Mouse (Mus musculus) right cerebral cortex, postnatal 14 days (tissue): ENCODE measurements around the gene Olfr609.
"Not testable (repeated sequence)": the region's sequence is repeated elsewhere in the genome, so short reads cannot be mapped to it uniquely, and the experiment has no call there.

Experiments used
- DNase-seq: peaks from one replicate; pipeline ENCODE4 v3.0.0; 2022

Gene Olfr609

DNA sequence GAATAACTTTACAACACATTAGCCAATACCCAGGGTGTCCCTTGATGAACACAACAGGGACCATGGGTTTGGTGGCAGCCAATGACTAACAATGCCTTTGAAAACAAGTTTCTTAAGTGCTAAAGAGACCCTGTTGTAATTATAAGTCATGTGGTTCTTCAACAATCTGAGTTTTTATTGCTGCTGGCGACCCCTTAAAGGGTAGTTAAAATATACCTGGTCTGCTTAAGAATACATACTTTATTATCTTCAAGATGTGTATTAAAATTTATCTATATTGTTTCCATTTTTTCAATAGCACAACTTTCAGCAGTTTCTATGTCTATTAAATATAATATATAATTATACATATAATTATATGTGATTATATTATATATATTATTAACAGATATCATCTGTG is at the start of gene Olfr609:
Gene Olfr609 (minus strand): TSS at position 101 of the 400 bp plus-strand sequence.
- no peak for DNase-seq

DNA sequence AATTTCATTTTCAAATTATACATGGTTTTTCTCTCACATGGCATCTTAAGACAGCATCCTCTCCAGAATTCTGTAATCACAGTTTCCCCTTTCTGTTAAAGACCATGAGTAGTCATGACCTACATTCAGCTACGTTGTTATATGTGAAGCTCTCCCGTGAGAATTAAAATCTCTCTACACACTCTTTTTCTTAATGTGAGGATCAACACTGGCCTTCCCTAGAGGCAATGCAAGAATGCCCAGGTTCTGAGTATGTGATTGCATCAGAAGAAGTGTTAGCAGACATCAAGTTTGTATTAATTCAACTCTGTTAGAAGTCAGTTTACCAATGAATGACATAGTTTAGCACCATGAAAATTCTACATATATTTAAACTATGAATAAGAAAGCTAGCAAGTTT is 44.8 kb upstream of the Olfr609 start, which contains the start of gene Olfr612:
Gene Olfr612 (minus strand): TSS at position 101 of the 400 bp plus-strand sequence.
- not testable (repeated sequence) for DNase-seq

DNA sequence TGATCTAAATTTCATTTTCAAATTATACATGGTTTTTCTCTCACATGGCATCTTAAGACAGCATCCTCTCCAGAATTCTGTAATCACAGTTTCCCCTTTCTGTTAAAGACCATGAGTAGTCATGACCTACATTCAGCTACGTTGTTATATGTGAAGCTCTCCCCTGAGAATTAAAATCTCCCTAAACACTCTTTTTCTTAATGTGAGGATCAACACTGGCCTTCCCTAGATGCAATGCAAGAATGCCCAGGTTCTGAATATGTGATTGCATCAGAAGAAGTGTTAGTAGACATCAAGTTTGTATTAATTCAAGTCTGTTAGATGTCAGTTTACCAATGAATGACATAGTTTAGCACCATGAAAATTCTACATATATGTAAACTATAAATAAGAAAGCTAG is 22.9 kb upstream of the Olfr609 start, which contains the start of gene Olfr611:
Gene Olfr611 (minus strand): TSS at position 101 of the 400 bp plus-strand sequence.
- DNase-seq, result not testable (repeated sequence)

DNA sequence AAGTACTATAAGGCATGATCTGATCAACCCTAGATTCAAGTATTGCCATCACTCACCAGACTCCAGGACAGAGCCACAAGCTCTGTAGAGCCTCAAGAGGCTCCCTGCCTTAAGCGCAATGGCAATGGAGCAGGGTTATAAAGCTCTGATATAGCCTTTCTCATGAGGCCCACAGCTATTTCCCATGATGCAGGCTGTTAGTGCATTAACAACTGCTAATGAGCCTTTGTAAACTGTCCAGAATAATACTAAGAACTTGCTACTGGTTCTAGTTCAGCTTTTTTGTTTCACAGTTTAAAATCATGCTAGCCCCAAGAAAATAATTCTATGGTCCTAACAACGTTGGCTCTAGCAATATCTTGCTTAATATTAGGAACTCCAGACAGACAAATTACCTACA is 14.2 kb upstream of the Olfr609 start, which contains the start of gene Olfr610:
Gene Olfr610 (minus strand): TSS at position 101 of the 400 bp plus-strand sequence.
- DNase-seq, result no peak

DNA sequence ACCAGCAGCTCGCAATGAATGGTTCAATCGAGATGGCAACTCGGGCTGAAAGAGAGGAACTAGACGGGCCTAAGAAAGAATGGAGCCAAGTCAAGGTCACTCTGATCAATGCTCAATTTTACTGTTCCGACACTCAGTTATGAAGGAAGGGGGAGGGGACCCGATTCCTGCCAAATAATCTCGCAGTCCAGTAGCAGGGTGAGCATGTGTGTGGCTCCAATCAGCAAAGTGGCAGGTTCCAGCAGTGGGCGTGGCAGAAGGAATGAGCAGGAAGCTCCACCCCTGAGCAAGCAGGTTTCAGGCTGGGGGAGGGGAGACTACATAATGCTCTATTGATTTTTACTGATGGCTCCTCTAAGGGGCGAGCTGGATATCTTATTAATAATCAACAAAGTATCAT is 20.8 kb downstream of the Olfr609 start:
- not testable (repeated sequence) for DNase-seq

DNA sequence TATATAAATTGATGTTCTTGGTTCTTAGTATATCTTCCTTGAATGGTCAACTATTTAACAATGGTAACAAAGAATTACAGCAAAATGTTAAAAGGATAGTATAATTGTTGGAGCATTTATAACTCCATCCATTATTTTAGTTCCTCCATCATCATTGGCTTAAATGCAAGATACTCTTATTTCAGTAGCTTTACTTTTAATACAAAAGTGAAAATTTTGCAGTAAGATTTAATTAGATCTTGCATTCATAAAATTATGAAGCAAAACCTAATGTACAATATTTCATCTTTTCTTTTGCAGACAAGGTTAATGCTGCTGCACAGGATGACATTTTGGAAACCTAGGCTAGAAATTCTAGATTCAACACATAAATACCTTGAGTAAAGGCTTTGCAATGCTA is 28.3 kb downstream of the Olfr609 start, which contains the start of gene Olfr608:
Gene Olfr608 (plus strand): TSS at position 301 of the 400 bp plus-strand sequence.
- no peak for DNase-seq

DNA sequence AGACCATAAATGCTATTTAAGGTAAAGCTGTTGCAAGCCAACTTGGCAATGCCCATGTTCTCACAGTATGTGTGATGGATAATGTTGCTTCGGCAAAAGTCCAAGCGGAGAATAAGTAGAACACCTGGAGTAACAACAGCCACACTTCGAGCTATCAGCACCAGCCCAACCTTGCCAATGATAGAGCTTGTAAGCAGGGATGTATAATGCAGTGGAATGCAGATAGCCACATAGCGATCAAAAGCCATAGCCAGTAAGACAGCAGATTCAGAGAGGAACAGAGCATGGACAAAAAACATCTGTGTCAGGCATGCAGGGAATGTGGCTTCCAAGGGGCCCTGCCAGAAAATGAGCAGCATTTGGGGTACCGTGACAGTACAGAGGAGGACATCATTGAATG is 37.3 kb downstream of the Olfr609 start:
- DNase-seq, result no peak

DNA sequence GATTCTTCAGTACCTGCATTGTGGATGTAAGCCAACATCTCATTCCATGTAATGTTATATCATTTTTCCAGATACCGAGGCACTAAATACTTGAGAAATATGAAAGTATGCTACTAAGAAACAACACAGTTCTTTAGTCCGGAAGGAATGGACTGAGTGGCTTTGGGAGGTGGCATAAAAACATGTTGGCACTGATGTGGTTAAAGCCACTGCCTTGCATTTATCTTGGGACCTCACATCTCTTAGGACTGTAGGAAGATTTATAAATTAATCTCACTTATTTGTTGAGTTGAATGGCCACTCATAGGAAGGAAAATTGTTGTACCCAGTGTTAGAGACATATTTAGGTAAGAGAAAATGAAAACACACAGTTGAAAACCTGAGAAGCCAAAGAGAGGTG is 49.1 kb downstream of the Olfr609 start, which contains the start of gene Olfr606:
Gene Olfr606 (plus strand): TSS at position 301 of the 400 bp plus-strand sequence.
- DNase-seq, result no peak

DNA sequence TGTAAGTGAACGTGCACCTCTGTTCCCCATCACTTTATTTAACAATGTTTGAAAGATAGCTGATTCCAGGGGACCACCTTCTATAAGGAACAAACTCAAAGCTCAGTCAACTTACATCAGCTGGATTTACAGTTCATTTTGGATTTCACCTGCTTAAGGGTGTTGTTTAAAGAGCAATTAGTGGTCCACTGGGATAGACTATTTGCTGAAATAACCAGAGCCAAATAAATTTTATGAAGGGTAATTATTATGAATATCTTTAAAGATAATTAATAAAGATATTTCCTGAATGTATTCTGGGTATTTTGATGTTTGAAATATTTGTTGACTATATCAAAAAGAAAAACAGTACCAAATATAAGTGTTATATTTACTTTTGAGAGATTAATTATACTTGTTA is 52.5 kb downstream of the Olfr609 start, which contains the start of gene Olfr605:
Gene Olfr605 (minus strand): TSS at position 101 of the 400 bp plus-strand sequence.
- DNase-seq, result no peak
